Mouse (Mus musculus): ENCODE measurements at regions not wholly inside any gene's neighbourhood (a gene's known extent, or its start where the extent isn't known, plus 50 kb on each side); places are given as distances from the start of the nearest gene placed in this dataset.
"Not testable (repeated sequence)": the region's sequence is repeated elsewhere in the genome, so short reads cannot be mapped to it uniquely, and the experiment has no call there.

GRCm38 (mm10) chr4:3342165-3342564 lies 157.0 kb upstream of the Vmn1r3 start:
- ATAC-seq (replicated peaks; ENCODE audit: low read depth, poor library complexity, severe bottlenecking): not testable (repeated sequence)

All from common myeloid progenitor, adult 5-6 weeks (primary cell).